Mouse (Mus musculus) hindbrain, embryonic 12.5 days (tissue): ENCODE data around the gene Slc4a1. TPM values are rescaled to one million over a fixed set of nuclear protein-coding genes. Genes with fewer than 3 reads are reported as not detected.

Experiments used
- ATAC-seq: fragments of 200-750 bp; cut with Nextera tagmentation; 2 replicates; pipeline ENCODE4 v1.8.0; 2017; ENCODE audit warnings: moderate TSS enrichment; ENCODE audit not compliant: low FRiP score
- H3K27ac ChIP-seq: fragments of 300-500 bp; sonication (generic); 2 replicates; pipeline ENCODE4 v1.5.1; 2016; ENCODE audit warnings: mild to moderate bottlenecking
- H3K27me3 ChIP-seq: fragments of 300-500 bp; sonication (generic); 2 replicates; pipeline ENCODE4 v1.6.1; 2016; ENCODE audit warnings: mild to moderate bottlenecking
- H3K36me3 ChIP-seq: fragments of 300-500 bp; sonication (generic); 2 replicates; pipeline ENCODE4 v1.6.1; 2016; ENCODE audit warnings: mild to moderate bottlenecking
- H3K4me1 ChIP-seq: fragments of 300-500 bp; sonication (generic); 2 replicates; pipeline ENCODE4 v1.6.1; 2016
- H3K4me2 ChIP-seq: fragments of 300-500 bp; sonication (generic); replicated peaks from 2 replicates; pipeline ENCODE4 v1.6.1; 2016; ENCODE audit warnings: mild to moderate bottlenecking
- H3K4me3 ChIP-seq: fragments of 300-500 bp; sonication (generic); 2 replicates; pipeline ENCODE4 v1.5.1; 2016; ENCODE audit warnings: mild to moderate bottlenecking
- H3K9ac ChIP-seq: fragments of 300-500 bp; sonication (generic); 2 replicates; pipeline ENCODE4 v1.6.1; 2016; ENCODE audit warnings: mild to moderate bottlenecking, moderate library complexity
- H3K9me3 ChIP-seq: fragments of 300-500 bp; sonication (generic); replicated peaks from 2 replicates; pipeline ENCODE4 v1.6.1; 2016; ENCODE audit warnings: mild to moderate bottlenecking
- WGBS: fragments of 180-500 bp; shearing (Covaris S2); methylation state at CpG from one replicate; pipeline ENCODE4 v1.1.7; 2016; 5-methylcytosine and 5-hydroxymethylcytosine counted together
- polyA plus RNA-seq: library from polyadenylated mRNA; unstranded; fragments of >200 nt; fragmentation: Nextera tagmentation; extraction: Ambion mirVana; gene quantifications from 2 replicates; pipeline ENCODE4 v1.2.1, GENCODE M21; 2016

Slc4a1 gene
- polyA plus RNA-seq, 1 experiment from 2014 or later = 33.5 TPM

DNA sequence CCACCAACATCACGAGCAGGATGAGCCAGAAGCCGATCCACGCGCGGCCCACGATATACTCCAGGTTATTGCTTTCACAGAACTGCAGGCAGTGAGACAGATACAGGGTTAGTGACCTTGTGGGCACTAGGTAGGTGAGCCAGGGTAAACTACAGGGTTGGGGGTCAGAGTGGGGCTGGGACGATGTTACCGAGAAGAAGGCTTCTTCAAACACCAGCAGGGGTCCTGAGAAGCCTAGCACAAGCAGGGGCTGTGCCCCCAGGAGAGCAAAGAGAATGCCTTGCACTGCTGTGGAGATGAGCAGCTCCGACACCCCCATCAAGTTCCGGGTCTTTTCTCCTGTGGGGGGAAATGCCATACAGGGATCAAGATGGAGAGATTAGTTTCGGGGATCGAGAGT lies 9.8 kb downstream of the Slc4a1 start:
- no peak overlapping the region for H3K9ac ChIP-seq
- 77% methylated on average over 12 of the region's 12 CpGs for WGBS

DNA sequence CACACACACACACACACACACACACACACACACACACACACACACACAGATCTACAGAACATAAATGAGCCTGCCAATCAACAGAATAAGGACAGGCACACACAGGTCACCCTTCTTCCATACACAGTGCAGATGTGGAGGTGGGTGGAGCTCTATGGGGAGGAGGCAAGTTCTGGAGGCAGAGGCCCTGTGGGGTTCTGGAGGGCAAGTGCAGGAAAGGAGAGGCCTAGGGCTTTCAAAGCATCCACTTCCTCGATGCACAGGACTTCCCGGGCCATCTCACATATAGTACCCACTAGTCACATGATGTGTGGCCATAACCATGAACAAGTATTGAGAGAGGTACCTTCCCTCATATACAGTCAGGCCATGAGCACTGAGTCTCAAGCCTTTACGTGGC lies 10.5 kb downstream of the Slc4a1 start:
- no peak overlapping the region for H3K27ac ChIP-seq
- no peaks in the 10 kb centered on the region for H3K4me1 ChIP-seq
- peaks cover 14% of the 10 kb centered on the region; the same call in 1 of the 2 replicates for H3K27me3 ChIP-seq
- no peaks in the 10 kb centered on the region for H3K36me3 ChIP-seq
- no peak overlapping the region for H3K4me3 ChIP-seq
- no peak for ATAC-seq
- H3K9me3 ChIP-seq = no peaks in the 10 kb centered on the region
- no peak overlapping the region for H3K9ac ChIP-seq
- 87% methylated on average over 3 of the region's 3 CpGs for WGBS
- H3K4me2 ChIP-seq = no peak overlapping the region

More for the DNA sequence above, 9.8 kb downstream of the Slc4a1 start:
- H3K36me3 ChIP-seq = no peaks in the 10 kb centered on the region
- H3K27ac ChIP-seq = no peak overlapping the region
- no peak overlapping the region for H3K4me2 ChIP-seq
- H3K27me3 ChIP-seq = peaks cover 14% of the 10 kb centered on the region; the same call in 1 of the 2 replicates
- H3K4me1 ChIP-seq = no peaks in the 10 kb centered on the region
- no peaks in the 10 kb centered on the region for H3K9me3 ChIP-seq
- no peak for ATAC-seq
- H3K4me3 ChIP-seq = no peak overlapping the region

- no peak overlapping the region for H3K4me3 ChIP-seq
- ATAC-seq = no peak
- H3K27me3 ChIP-seq = peaks cover 10% of the 10 kb centered on the region; the same call in 1 of the 2 replicates
- no peak overlapping the region for H3K4me2 ChIP-seq
- no peaks in the 10 kb centered on the region for H3K36me3 ChIP-seq
- H3K4me1 ChIP-seq = no peaks in the 10 kb centered on the region
- no peak overlapping the region for H3K27ac ChIP-seq
- WGBS = 50% methylated on average over 8 of the region's 8 CpGs
- H3K9me3 ChIP-seq = no peaks in the 10 kb centered on the region
- no peak overlapping the region for H3K9ac ChIP-seq
Measured at GRCm38 (mm10) chr11:102353021-102353431, 13.0 kb downstream of the Slc4a1 start.

GRCm38 (mm10) chr11:102352378-102352777 lies 13.6 kb downstream of the Slc4a1 start:
- no peak for ATAC-seq
- H3K9me3 ChIP-seq = no peaks in the 10 kb centered on the region
- H3K27ac ChIP-seq = no peak overlapping the region
- no peak overlapping the region for H3K4me2 ChIP-seq
- no peaks in the 10 kb centered on the region for H3K36me3 ChIP-seq
- H3K4me3 ChIP-seq = no peak overlapping the region
- 49% methylated on average over 5 of the region's 5 CpGs for WGBS
- peaks cover 10% of the 10 kb centered on the region; the same call in 1 of the 2 replicates for H3K27me3 ChIP-seq
- no peaks in the 10 kb centered on the region for H3K4me1 ChIP-seq
- H3K9ac ChIP-seq = no peak overlapping the region

GRCm38 (mm10) chr11:102350981-102351523 lies 15.0 kb downstream of the Slc4a1 start:
- H3K4me1 ChIP-seq = 0 out of 2 replicates have a peak, but pooled peaks cover 2% of the 10 kb centered on the region
- WGBS = 87% methylated on average over 17 of the region's 17 CpGs

DNA sequence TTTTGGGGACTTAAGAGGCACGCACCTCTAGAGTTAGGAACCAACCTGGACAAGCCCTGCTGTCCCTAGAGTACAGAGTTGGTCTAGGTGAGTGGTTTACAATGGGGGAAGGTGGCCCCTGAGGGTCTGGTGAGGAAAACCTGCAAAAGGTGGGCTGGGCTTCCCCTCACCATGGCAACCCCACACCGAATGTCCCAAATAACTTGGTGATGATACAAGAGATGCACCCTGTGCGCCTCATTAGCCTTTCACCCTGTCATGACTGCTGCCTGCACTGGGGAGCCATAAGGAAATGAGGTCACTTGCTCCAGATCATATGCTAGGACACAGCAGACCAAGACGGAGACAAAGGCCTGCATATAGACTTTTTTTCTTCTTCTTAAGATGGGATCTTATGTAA lies 15.6 kb downstream of the Slc4a1 start:
- 95% methylated on average over 4 of the region's 4 CpGs for WGBS
- Histone ChIP-seq H3K27me3 (peaks cover 4% of the 10 kb centered on the region; the same call in 1 of the 2 replicates), H3K9me3 (no peaks in the 10 kb centered on the region), H3K4me1 (0 out of 2 replicates have a peak, but pooled peaks cover 2% of the 10 kb centered on the region), H3K36me3 (no peaks in the 10 kb centered on the region), H3K4me3 (no peak overlapping the region), H3K9ac (no peak overlapping the region), H3K4me2 (no peak overlapping the region), H3K27ac (no peak overlapping the region)
- ATAC-seq = no peak

More at GRCm38 (mm10) chr11:102350981-102351523, 15.0 kb downstream of the Slc4a1 start:
- H3K9me3 ChIP-seq = no peaks in the 10 kb centered on the region
- ATAC-seq = no peak
- no peak overlapping the region for H3K9ac ChIP-seq
- no peak overlapping the region for H3K27ac ChIP-seq
- no peaks in the 10 kb centered on the region for H3K36me3 ChIP-seq
- peaks cover 4% of the 10 kb centered on the region; the same call in 1 of the 2 replicates for H3K27me3 ChIP-seq
- H3K4me2 ChIP-seq = no peak overlapping the region
- H3K4me3 ChIP-seq = no peak overlapping the region

- H3K9me3 ChIP-seq = no peaks in the 10 kb centered on the region
- 0 out of 2 replicates have a peak, but pooled peaks cover 2% of the 10 kb centered on the region for H3K4me1 ChIP-seq
- 84% methylated on average over 3 of the region's 3 CpGs for WGBS
- no peak overlapping the region for H3K4me2 ChIP-seq
- H3K27ac ChIP-seq = no peak overlapping the region
- no peak overlapping the region for H3K4me3 ChIP-seq
- H3K9ac ChIP-seq = no peak overlapping the region
- H3K36me3 ChIP-seq = no peaks in the 10 kb centered on the region
- peaks cover 4% of the 10 kb centered on the region; the same call in 1 of the 2 replicates for H3K27me3 ChIP-seq
- no peak for ATAC-seq
Measured at GRCm38 (mm10) chr11:102349189-102349954, 16.6 kb downstream of the Slc4a1 start.

GRCm38 (mm10) chr11:102348771-102349170 lies 17.2 kb downstream of the Slc4a1 start:
- no peak for ATAC-seq
- no peaks in the 10 kb centered on the region for H3K9me3 ChIP-seq
- H3K4me1 ChIP-seq = 0 out of 2 replicates have a peak, but pooled peaks cover 2% of the 10 kb centered on the region
- H3K36me3 ChIP-seq = no peaks in the 10 kb centered on the region
- H3K4me2 ChIP-seq = no peak overlapping the region
- H3K9ac ChIP-seq = no peak overlapping the region
- H3K4me3 ChIP-seq = no peak overlapping the region
- WGBS = 82% methylated on average over 11 of the region's 11 CpGs
- H3K27me3 ChIP-seq = peaks cover 4% of the 10 kb centered on the region; the same call in 1 of the 2 replicates
- no peak overlapping the region for H3K27ac ChIP-seq

DNA sequence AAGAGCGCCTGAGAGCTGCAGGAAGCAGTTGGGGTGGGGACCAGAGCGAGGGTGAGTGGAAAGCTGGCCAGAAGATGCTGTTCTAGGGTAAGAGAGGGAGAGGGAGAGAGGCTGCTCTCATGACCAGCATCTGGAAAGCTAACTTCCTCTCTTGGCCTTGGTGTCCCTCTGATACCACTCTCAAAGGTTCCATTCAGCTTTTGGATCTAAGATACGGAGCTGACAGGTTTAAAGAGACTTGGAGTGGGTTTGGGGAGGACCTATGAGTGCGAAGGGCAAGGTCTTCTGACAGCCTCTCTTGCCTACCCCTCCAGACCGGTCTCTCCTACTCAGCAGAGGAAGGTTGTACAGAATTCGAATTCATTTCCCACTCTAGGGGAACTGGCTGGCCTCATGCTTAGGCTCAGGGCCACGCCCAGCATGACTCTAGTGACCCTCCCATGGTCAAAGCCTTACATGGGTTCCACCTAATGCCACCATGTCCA lies 17.9 kb downstream of the Slc4a1 start:
- Histone ChIP-seq H3K4me3 (no peak overlapping the region), H3K27me3 (peaks cover 4% of the 10 kb centered on the region; the same call in 1 of the 2 replicates), H3K9ac (no peak overlapping the region), H3K27ac (no peak overlapping the region), H3K36me3 (no peaks in the 10 kb centered on the region), H3K9me3 (no peaks in the 10 kb centered on the region), H3K4me1 (peaks cover 3% of the 10 kb centered on the region; the same call in 1 of the 2 replicates), H3K4me2 (no peak overlapping the region)
- 88% methylated on average over 7 of the region's 7 CpGs for WGBS
- no peak for ATAC-seq

- no peak overlapping the region for H3K4me3 ChIP-seq
- no peak overlapping the region for H3K9ac ChIP-seq
- no peaks in the 10 kb centered on the region for H3K36me3 ChIP-seq
- 68% methylated on average over 5 of the region's 5 CpGs for WGBS
- no peaks in the 10 kb centered on the region for H3K9me3 ChIP-seq
- H3K27me3 ChIP-seq = peaks cover 4% of the 10 kb centered on the region; the same call in 1 of the 2 replicates
- no peak overlapping the region for H3K27ac ChIP-seq
- no peak overlapping the region for H3K4me2 ChIP-seq
- peaks cover 6% of the 10 kb centered on the region; the same call in 1 of the 2 replicates for H3K4me1 ChIP-seq
- ATAC-seq = no peak
Measured at GRCm38 (mm10) chr11:102347683-102348082, 18.3 kb downstream of the Slc4a1 start.

GRCm38 (mm10) chr11:102346926-102347325 lies 19.1 kb downstream of the Slc4a1 start:
- ATAC-seq = no peak
- Histone ChIP-seq H3K4me2 (no peak overlapping the region), H3K27me3 (peaks cover 1% of the 10 kb centered on the region; the same call in 1 of the 2 replicates), H3K4me3 (no peak overlapping the region), H3K9me3 (no peaks in the 10 kb centered on the region), H3K4me1 (peaks cover 6% of the 10 kb centered on the region; the same call in 1 of the 2 replicates), H3K36me3 (no peaks in the 10 kb centered on the region), H3K27ac (no peak overlapping the region), H3K9ac (no peak overlapping the region)
- WGBS = 64% methylated on average over 5 of the region's 5 CpGs

- Histone ChIP-seq H3K36me3 (no peaks in the 10 kb centered on the region), H3K4me2 (no peak overlapping the region), H3K4me1 (peaks cover 6% of the 10 kb centered on the region; the same call in 1 of the 2 replicates), H3K9ac (no peak overlapping the region), H3K27me3 (no peaks in the 10 kb centered on the region; the same call in 1 of the 2 replicates), H3K27ac (no peak overlapping the region), H3K9me3 (no peaks in the 10 kb centered on the region), H3K4me3 (no peak overlapping the region)
- WGBS = 86% methylated on average over 3 of the region's 3 CpGs
- ATAC-seq = no peak
Measured at GRCm38 (mm10) chr11:102344458-102344857, 21.5 kb downstream of the Slc4a1 start.
